Comparison of ENCODE assay signal across 8 mouse cellular contexts in the genomic region with DNA sequence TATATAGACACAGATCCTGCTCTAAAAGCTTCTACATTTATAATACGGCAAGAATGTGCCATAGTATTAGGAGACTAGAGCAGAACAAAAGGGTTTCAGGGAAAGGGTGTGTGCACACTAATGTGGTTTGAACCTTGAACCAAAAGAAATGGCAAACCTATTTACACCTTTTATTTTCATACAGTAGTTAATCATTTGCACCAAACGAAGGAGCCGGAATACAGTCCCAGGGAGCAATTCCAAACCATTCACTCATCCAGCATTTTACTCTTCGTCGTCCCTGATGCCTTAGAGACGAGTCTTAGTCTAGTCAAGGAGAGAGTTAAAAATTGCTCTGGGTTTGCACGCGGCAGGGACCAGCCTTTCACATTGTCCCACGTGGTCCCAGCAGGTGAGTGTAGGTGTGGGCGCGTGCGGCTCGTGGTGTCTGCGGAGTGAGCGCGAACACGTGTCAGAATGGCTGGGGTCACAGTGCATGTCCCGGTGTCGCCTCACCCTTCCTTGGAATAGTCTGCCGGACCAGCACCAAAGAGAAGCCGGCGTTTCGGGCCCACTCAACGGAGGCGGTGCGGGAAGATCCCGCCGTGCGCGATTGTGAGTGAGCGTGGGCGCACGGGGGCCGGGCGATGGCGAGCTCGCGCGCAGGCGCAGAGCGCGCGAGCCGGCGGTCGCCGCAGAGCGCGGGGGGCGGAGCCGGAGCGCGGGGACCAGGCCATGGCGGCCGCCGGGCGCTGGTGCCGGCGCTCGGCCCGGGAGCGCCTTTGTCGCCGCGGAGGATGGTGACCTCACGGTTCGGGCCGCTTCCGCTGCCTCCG. TPM values are rescaled to one million over a fixed set of nuclear protein-coding genes. Genes with fewer than 3 reads are reported as not detected.
DNase-seq lines count a peak whose midpoint lies in the region; ATAC-seq and TF ChIP-seq lines count a peak whose summit lies in the region.

A gene (plus strand): TSS at position 684 of the 815 bp plus-strand sequence.

- no peak for TF ChIP-seq CTCF in embryonic fibroblast, embryonic 13.5 days (IDR thresholded peaks at IDR 0.05; ENCODE audit: borderline replicate concordance, insufficient read depth, low read length)
- no peak for TF ChIP-seq CTCF in midbrain, postnatal 0 days (IDR thresholded peaks at IDR 0.05)

- H3K4me1 ChIP-seq in embryonic fibroblast, embryonic 13.5 days (ENCODE audit: control insufficient read depth, insufficient read depth, low read length): peaks cover 2% of the 10 kb centered on the region; the same call in 1 of the 2 replicates
- peaks cover 13% of the 10 kb centered on the region for H3K4me1 ChIP-seq in heart, embryonic 10.5 days
- H3K4me1 ChIP-seq in kidney, embryonic 15.5 days: peaks cover 27% of the 10 kb centered on the region
- peaks cover 11% of the 10 kb centered on the region for H3K4me1 ChIP-seq in limb, embryonic 15.5 days
- peaks cover 6% of the 10 kb centered on the region; the same call in 1 of the 2 replicates for H3K4me1 ChIP-seq in midbrain, postnatal 0 days (ENCODE audit: insufficient read depth, low read length)

- no peaks in the 10 kb centered on the region for H3K27me3 ChIP-seq in heart, embryonic 10.5 days (ENCODE audit: insufficient read depth, poor library complexity, severe bottlenecking)
- no peaks in the 10 kb centered on the region for H3K27me3 ChIP-seq in kidney, embryonic 15.5 days
- no peaks in the 10 kb centered on the region for H3K27me3 ChIP-seq in limb, embryonic 15.5 days
- H3K27me3 ChIP-seq in midbrain, postnatal 0 days (ENCODE audit: insufficient read depth, low read length): no peaks in the 10 kb centered on the region

- DNase-seq in A20 (ENCODE audit: low read depth, low spot score): peak; percentile 89
- DNase-seq in adrenal gland, postnatal 36 days: peak; percentile 75 to 88
- DNase-seq in heart, embryonic 10.5 days (ENCODE audit: low spot score): peak; percentile 88
- peak; percentile 79 for DNase-seq in midbrain, postnatal 0 days (ENCODE audit: low spot score)
- peak; percentile 74 to 88 for DNase-seq in spleen, postnatal 4 days (ENCODE audit: low spot score in 2 of 2)

- peak; percentile 65 for TF ChIP-seq POLR2A in embryonic fibroblast, embryonic 13.5 days (IDR thresholded peaks at IDR 0.05; ENCODE audit: low read depth, low read length)

- no peaks in the 10 kb centered on the region for H3K9me3 ChIP-seq in heart, embryonic 10.5 days
- H3K9me3 ChIP-seq in kidney, embryonic 15.5 days (replicated peaks): no peaks in the 10 kb centered on the region
- no peaks in the 10 kb centered on the region for H3K9me3 ChIP-seq in limb, embryonic 15.5 days
- H3K9me3 ChIP-seq in midbrain, postnatal 0 days (ENCODE audit: low read length): no peaks in the 10 kb centered on the region

- H3K4me3 ChIP-seq in embryonic fibroblast, embryonic 13.5 days (ENCODE audit: insufficient read depth, low read length): peak within 1 kb of the TSS; percentile 81
- peak within 1 kb of the TSS; percentile 95 for H3K4me3 ChIP-seq in heart, embryonic 10.5 days
- H3K4me3 ChIP-seq in kidney, embryonic 15.5 days (replicated peaks): peak within 1 kb of the TSS; percentile 100
- peak within 1 kb of the TSS; percentile 99 for H3K4me3 ChIP-seq in limb, embryonic 15.5 days
- H3K4me3 ChIP-seq in midbrain, postnatal 0 days (ENCODE audit: low read depth, low read length): peak within 1 kb of the TSS; percentile 91

- peak within 1 kb of the TSS; percentile 69 for H3K27ac ChIP-seq in embryonic fibroblast, embryonic 13.5 days (ENCODE audit: insufficient read depth, low read length)
- peak within 1 kb of the TSS; percentile 99 for H3K27ac ChIP-seq in heart, embryonic 10.5 days
- H3K27ac ChIP-seq in kidney, embryonic 15.5 days: peak within 1 kb of the TSS; percentile 96
- peak within 1 kb of the TSS; percentile 92 for H3K27ac ChIP-seq in limb, embryonic 15.5 days
- H3K27ac ChIP-seq in midbrain, postnatal 0 days (ENCODE audit: low read depth, low read length): peak within 1 kb of the TSS; percentile 94

- H3K4me2 ChIP-seq in kidney, embryonic 15.5 days: peak within 1 kb of the TSS; percentile 84
- peak within 1 kb of the TSS; percentile 92 for H3K4me2 ChIP-seq in limb, embryonic 15.5 days
- H3K4me2 ChIP-seq in midbrain, postnatal 0 days (ENCODE audit: low read depth, low read length, poor library complexity, severe bottlenecking): peak within 1 kb of the TSS; percentile 81

- no peaks in the 10 kb centered on the region for H3K36me3 ChIP-seq in heart, embryonic 10.5 days
- H3K36me3 ChIP-seq in kidney, embryonic 15.5 days: no peaks in the 10 kb centered on the region
- no peaks in the 10 kb centered on the region for H3K36me3 ChIP-seq in limb, embryonic 15.5 days
- H3K36me3 ChIP-seq in midbrain, postnatal 0 days (ENCODE audit: insufficient read depth, low read length): no peaks in the 10 kb centered on the region

- H3K9ac ChIP-seq in kidney, embryonic 15.5 days: peak within 1 kb of the TSS; percentile 97
- H3K9ac ChIP-seq in limb, embryonic 15.5 days: peak within 1 kb of the TSS; percentile 91
- H3K9ac ChIP-seq in midbrain, postnatal 0 days (replicated peaks; ENCODE audit: low read length, poor library complexity, severe bottlenecking): peak within 1 kb of the TSS; percentile 84

- ATAC-seq in kidney, embryonic 15.5 days (replicated peaks; ENCODE audit: low FRiP score): peak; percentile 87
- ATAC-seq in limb, embryonic 15.5 days (ENCODE audit: insufficient number of reproducible peaks, low FRiP score, low TSS enrichment, low read depth): peak; percentile 81
- peak; percentile 91 for ATAC-seq in midbrain, postnatal 0 days (ENCODE audit: low FRiP score)

- 1% methylated on average over 69 of the region's 70 CpGs for WGBS in heart, embryonic 10.5 days
- WGBS in kidney, embryonic 15.5 days: under 1% methylated on average over 50 of the region's 70 CpGs
- WGBS in limb, embryonic 15.5 days: under 1% methylated on average over 68 of the region's 70 CpGs
- WGBS in midbrain, postnatal 0 days: under 1% methylated on average over 67 of the region's 70 CpGs

RNA-seq across cellular contexts. Expression of the gene that starts here (rescaled TPM):
- 10 to 100 TPM; 55.9 to 86.3 TPM for total RNA-seq in adrenal gland, postnatal 36 days (2021)
- 56.8 and 64.8 TPM in 2 replicates for polyA plus RNA-seq in embryonic fibroblast, embryonic 13.5 days (2011; ENCODE audit: insufficient read length, low read depth, missing spikeins)
- polyA plus RNA-seq in heart, embryonic 10.5 days (2016; fragmentation: Nextera tagmentation; extraction: Ambion mirVana): 59.8 and 82.1 TPM in 2 replicates
- polyA plus RNA-seq in kidney, embryonic 15.5 days (2015; fragmentation: Nextera tagmentation; extraction: Ambion mirVana): 65.2 and 65.3 TPM in 2 replicates
- polyA plus RNA-seq in limb, embryonic 15.5 days (2015; fragmentation: Nextera tagmentation; extraction: Ambion mirVana): 61.5 and 69.8 TPM in 2 replicates
- total RNA-seq in midbrain, postnatal 0 days (2014; rRNA removed): 115 and 119 TPM in 2 replicates
- polyA plus RNA-seq in midbrain, postnatal 0 days (2015; fragmentation: Nextera tagmentation; extraction: Ambion mirVana): 101 and 104 TPM in 2 replicates

Comparison
In these comparisons a context has a peak if more than half of its experiments do, and no peak if none do; other contexts are left out.
1. Peak in every context shown above with its lines: DNase-seq, ATAC-seq, H3K4me3 ChIP-seq and H3K27ac ChIP-seq.